Mouse (Mus musculus): ENCODE results near the gene Ebf1.

- TF ChIP-seq CTCF (IDR thresholded peaks at IDR 0.05; ENCODE audit: insufficient read depth, low read depth, low read length), result no peak
- no peak for TF ChIP-seq POLR2A (IDR thresholded peaks at IDR 0.05; ENCODE audit: insufficient read depth, low read depth, low read length)
Observed at GRCm38 (mm10) chr11:44681995-44682394, 64.9 kb downstream of the Ebf1 start.

Data from olfactory bulb, adult 2 months (tissue).